Mouse (Mus musculus) adrenal gland (tissue): ENCODE data around the gene Slc10a7.
"Not testable (repeated sequence)": the region's sequence is repeated elsewhere in the genome, so short reads cannot be mapped to it uniquely, and the experiment has no call there.

Experiments used
- intact Hi-C: fragments of 180-260 bp; cut with DNase I; formaldehyde crosslinking; loops from one replicate; pipeline ENCODE4 v1.15.1; 2025

The Slc10a7 gene

GRCm38 (mm10) chr8:78545153-78545817, 36.1 kb downstream of the Slc10a7 start:
- intact Hi-C loops, result not testable (repeated sequence)

DNA sequence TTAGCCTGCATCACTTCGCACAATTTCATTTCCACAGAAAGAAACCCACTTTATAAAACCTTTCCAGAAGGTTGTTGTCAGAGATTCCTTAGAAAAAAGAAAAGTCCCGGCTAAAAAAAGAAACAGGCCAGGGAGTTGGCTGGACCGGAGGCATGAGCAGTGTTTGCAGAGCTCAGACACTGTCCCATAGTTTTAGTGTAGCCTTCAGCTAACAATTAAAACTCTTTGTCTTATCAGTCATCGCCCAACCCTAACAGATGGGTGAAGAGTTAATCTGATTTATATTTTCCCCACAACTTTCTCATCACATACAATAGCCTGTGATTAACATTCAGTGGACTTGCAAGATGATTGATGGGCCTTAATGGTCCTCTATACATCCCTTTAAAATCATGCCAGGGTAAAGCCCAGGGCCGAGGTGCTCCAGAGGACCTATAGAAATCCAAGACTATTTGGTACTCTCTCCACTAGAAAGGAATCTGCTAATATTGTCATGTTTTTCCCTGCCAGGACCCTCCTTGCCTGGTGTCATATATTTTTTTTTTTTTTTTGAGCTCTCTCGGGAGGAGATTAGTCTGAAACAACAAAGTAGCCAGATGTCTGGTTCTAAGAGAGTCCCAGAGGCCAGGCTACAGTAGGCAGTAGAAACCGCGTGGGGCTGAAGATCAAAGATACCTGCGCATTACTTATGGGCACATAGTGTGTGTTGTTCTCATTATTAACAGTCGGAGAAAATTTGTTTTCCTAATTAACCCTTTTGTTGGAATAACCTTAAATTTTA, 41.0 kb downstream of the Slc10a7 start:
- intact Hi-C loops, result no loop called here

- intact Hi-C loops, result no loop called here
These were observed 41.6 kb downstream of the Slc10a7 start for GRCm38 (mm10) chr8:78550752-78551134.

- intact Hi-C loops, result no loop called here
These were observed 46.7 kb downstream of the Slc10a7 start for GRCm38 (mm10) chr8:78555817-78556216.

DNA sequence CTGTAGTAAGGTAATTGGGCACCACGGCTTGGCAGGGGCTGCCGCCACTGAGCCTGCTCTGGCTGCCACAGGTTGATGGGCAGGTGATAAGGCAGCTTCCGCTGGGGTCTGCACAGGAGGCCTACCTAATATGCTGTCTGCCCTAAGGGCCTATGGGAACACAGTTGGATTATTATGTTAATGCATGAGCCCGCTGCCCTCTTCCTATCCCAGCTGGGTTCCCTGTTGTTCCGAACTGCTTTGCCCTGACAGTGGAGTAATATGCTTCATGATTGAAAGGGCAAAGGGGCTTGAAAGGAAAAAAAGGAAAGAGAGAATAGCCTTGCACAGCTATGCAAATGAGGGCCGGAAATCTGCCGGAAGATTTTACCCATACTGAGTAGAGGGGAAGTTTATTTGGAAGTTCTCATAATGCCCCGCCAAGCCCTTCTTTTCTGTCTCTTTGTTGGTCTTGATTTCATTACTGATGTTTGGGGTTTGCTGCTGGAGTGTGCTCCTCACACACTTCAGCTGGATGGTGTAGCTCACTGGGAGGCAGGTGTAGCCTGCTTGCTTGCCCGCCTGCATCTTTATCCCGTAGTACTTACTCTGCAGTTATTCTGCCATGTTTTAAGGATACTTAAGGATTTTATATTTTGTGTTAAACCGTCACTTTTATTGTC, 47.8 kb downstream of the Slc10a7 start:
- intact Hi-C loops, result no loop called here

GRCm38 (mm10) chr8:78561620-78562019, 52.5 kb downstream of the Slc10a7 start:
- intact Hi-C loops, result no loop called here

GRCm38 (mm10) chr8:78563466-78564058, 54.4 kb downstream of the Slc10a7 start:
- intact Hi-C loops, result no loop called here

DNA sequence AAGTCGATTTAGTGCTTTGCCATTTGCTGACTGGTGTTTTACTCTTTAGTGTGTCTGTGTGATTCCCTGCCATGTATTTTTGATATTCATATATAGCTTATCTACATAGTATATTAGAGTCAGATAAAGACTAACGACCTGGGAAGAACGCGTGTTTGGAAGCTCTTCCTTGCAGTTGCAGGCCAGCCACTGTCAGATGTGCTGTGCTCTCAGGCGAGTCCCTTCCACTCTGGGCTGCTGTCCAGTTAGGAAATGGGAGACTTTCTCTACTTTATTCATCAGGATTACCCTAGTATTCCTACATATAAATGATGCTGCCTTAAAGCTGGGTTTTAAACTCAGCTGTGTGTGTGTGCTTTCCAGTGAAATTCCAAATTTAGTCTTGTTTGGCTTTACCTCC, 55.1 kb downstream of the Slc10a7 start:
- intact Hi-C loops, result no loop called here

DNA sequence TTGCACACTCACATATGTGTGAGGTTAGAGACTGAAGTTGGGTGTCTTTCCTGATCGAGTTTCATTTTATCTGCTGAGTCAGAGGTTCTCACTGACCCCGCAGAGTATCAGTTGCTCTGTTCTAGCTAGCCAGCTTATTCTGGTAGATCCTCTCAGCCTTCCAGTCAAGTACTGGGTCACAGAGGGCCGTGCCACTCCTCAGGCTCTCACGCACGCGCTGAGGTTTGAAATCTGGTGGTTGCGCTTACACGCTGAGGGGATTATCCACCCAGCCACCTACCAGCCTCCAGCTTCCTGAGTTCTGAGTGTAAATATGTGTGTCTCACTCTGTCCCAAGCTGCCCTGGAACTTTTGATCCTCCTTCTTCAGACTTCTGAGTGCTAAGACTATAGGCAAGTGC, 59.0 kb downstream of the Slc10a7 start:
- intact Hi-C loops, result no loop called here

DNA sequence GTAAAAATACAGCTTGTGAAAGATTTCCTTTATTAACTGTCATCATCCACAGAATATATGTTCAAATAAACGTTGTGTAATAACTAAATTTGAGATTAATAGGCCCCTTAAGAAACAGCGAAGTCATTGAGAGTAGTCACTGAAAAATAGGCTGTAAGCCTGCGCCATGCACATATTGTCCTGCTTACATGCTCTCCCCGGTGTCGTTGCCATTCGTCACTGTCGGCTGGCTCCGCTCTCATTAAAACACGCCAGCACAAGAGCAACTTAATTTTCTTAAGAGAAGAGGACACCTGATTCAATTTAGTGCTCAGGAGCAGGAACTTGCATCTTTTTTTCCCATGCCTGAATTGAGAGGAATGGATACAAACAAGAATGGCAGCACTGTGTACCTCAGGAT, 62.4 kb downstream of the Slc10a7 start:
- intact Hi-C loops, result no loop called here

DNA sequence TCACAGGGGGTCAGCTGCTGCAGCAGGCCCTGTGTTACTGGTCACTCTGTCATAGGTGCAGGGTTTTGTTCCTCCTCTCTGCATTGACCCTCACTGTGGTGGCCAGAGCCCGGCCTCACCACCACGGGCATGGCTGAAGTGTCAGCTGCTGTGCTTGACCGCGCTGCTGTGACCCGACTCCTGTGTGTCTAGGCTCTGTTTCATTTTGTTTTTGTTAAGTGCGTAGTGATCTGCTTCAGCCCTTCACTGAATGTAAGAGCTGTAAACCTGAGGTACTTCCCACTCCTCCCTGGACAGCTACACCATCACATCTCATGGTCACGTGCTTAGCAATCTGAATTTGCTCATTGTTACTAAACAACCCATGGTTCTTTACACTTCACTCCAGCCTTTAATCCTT, 65.1 kb downstream of the Slc10a7 start:
- intact Hi-C loops, result no loop called here

DNA sequence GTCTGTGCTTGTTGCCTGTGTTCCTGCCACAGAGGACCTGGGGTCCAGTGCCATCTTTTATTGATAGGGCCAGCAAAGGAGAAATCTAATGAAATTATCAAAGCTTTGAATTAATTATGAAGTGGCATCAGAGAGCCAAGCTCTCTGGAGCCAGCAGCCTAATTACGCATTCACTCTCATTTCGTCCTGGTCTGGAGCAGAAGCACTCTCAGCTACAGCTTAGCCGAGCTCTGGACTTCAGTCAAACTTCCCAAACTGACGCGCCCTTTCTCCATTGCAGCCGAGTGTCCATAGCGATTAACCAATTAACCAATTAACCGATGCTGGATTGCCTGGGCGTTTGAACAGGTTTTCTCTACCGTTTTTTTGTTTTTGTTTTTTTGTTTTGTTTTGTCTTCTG, 68.4 kb downstream of the Slc10a7 start:
- intact Hi-C loops, result no loop called here

DNA sequence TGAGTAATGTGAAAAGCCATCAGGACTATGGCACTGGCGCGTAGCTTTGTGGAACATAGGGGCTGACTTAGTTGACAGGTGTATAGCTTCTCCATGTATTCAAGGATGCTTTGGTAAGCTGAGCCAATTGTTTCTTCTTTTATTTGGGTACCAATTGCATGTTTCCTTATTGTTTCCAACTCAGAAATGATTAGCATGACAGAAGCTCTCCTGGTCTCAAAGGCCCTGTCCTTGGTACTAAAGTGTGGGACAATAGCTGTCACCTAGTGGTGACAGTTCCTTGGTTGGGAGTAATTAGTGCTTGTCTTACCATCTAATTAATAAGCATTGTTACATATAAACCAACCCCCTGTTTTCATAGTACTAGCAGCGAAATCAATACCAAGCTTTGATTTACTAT, 68.9 kb downstream of the Slc10a7 start:
- intact Hi-C loops, result no loop called here

DNA sequence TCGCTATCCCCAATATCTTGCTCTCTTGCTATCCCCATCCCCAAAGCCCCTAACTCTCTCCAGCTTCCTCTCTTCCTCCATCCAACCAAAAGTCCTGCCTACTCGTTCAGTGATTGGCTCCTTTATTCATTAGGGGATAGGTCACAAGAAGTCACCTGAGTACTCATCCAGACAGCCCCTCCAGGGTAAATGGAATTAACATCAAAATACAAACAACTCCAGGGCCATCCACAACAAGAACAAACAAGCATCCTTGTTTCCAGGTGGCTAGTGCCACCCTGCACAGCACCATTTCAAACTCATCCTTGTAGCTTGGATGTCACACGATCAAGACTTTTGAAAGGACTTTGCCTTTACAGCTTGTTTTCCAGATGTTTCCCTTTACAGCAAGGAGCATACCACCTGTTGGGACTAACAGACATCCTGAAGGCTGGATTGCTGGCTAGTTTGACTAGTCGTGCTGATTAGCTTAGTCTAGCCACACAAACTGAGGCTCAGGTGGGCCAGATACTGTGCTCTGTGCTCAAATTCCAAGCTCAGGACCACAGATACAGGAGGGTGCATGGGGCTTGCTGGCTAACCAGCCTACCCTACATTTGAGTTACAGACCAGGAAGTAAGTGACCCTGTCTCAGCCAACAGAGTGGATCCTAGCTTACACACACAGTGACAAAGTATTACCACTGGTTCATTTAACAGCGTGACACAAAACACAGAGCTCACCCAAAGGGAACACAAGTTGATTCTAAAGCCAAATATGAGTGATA, 75.0 kb downstream of the Slc10a7 start:
- intact Hi-C loops, result no loop called here

- intact Hi-C loops, result no loop called here
These were observed 75.7 kb downstream of the Slc10a7 start for GRCm38 (mm10) chr8:78584863-78585262.

GRCm38 (mm10) chr8:78595481-78595908, 86.3 kb downstream of the Slc10a7 start:
- intact Hi-C loops, result no loop called here

DNA sequence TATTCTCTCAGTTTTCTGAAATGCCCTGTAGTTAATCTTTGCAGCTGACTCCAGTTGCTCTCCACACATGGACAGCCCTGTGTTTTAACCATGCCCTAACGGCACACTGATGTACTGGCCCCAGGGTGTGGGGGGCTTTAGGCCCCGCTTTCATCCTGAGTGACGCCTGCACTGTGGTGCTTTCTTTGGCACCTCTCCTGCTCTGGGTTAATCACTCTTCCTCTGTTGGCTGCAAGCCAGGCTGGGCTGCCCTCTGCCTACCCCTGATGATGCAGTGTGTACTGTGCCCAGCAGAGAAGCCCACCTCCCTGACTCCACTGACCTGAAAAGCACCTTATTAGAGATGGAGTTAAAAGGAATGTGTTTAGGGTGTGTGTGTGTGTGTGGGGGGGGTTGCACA, 89.1 kb downstream of the Slc10a7 start:
- intact Hi-C loops, result no loop called here

- intact Hi-C loops, result no loop called here
These were observed 93.9 kb downstream of the Slc10a7 start for GRCm38 (mm10) chr8:78603084-78603483.

DNA sequence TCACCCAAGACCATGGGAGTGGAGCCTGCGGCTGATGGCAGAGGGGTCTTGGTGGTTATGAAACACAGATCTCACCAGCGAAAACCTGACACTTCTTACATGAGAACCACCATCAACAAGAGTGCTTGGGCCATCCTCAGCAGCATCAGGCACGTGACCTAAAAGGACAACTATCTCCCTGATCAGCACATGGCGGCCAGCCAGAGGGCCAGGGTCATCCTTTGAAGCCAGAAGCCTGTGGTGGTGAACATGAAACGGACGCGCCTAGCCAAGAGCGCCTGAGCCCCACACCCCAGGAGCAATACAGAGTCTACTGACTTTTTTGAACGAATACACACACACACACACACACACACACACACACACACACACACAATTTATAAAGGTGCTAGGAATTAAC, 95.3 kb downstream of the Slc10a7 start:
- intact Hi-C loops, result no loop called here

- intact Hi-C loops, result no loop called here
These were observed 100.2 kb downstream of the Slc10a7 start for GRCm38 (mm10) chr8:78609301-78609700.

DNA sequence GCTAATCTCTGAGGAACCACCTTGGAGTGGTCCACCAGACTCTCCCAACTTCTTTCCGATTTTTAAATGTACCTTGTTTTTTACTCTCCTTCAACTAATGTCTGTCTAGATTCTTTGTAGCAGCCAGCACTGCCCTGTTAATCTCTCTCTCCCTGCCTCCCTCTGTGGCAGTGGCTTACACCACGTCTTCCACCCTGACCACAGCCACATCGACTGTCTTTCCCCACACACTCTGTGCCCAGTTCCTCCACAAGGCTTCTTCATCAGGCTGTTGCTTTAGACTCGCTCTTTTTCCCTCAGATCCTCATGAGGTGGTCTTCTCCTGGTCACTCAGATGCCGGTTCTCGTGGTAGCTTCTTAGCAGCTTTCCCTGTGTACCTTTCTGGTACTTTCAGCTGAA, 101.9 kb downstream of the Slc10a7 start:
- intact Hi-C loops, result no loop called here
